Mouse (Mus musculus) subcutaneous adipose tissue, adult 2 months (tissue): ENCODE data around the gene Uqcr11. TPM values are rescaled to one million over a fixed set of nuclear protein-coding genes. Genes with fewer than 3 reads are reported as not detected.

Experiments used
- polyA plus RNA-seq: library from polyadenylated mRNA; depleted of rRNA; stranded (reverse); fragments of >200 nt; gene quantifications from 2 replicates; pipeline ENCODE4 v1.2.3, GENCODE M21; 2012; ENCODE audit warnings: low replicate concordance; rRNA removed

Gene Uqcr11
- polyA plus RNA-seq = 2,303 and 2,715 TPM in 2 replicates

DNA sequence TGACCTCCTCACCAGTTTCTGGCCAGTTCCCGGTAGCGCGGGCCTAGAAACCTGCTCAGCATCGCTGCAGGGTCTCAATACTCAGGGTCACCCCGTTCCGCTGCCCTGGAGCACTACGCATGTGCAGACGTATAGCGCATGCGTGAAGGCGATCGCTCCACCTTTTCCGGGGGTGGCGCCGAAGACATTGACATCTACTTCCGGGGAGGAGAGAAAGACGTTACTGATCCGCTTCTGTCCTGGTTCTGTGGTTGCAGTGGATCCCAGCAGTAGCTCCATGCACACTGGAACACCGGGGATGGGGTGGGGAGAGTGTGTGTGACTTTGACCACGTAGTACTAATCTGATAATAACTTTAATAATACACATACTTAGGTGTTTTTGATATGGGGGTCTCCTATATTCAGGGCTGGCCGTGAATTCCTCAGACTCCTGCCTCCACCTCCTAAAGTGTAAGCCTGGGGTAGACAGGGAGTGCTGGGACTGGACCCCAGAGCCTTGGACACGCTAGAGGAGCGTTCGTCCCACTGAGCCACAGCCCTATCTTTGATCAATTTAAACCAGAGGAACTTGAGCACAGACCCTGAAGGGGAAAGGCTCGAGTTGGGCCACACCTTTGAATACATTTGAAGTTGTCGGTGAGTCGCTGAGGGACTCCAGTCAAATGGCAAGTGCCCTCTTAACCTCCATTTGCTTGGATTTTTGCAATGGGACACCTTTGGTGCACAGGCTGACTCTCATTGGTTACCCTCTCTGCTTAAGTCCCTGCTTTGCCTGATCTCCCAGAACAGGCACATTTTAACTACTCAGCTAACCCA is at the start of gene Uqcr11:
Gene Uqcr11, minus strand, starts transcription at position 147 of the 818 bp plus-strand sequence.

DNA sequence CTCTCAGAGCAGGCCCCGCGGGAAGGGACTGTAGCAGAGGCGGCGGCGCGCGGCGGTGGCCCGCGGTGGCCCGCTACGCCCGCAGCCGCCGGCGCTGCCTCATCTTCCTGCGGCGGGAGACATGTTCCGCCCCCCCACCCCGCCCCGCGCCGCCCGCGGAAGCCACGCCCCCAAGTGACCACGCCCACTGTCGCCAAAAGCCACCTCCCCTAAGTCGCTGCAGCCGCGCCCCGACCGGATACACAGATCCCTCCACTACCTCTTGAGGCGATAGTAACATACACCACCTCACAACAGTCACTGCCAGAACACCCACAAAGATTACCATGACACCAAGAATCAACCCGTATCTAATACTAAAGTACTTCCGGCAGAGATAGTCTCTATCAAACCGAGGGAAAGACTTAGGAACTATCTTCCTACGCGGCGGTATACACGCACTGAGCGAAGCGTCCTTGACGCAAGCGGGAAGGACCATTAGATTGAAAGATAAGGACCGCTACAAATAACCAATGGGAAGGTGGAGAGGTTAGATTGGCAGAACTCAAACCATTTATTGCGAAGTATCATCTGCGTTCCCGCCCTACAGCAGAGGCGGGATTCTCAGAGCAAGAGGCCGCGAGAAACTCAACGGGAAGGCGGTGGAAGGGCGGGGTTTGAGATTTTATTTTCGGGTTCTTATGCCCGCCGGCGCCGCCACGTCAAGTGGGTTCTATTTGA is 27.0 kb upstream of the Uqcr11 start, which contains the start of gene Tcf3:
Gene Tcf3, minus strand, starts transcription at position 135 of the 720 bp plus-strand sequence.

DNA sequence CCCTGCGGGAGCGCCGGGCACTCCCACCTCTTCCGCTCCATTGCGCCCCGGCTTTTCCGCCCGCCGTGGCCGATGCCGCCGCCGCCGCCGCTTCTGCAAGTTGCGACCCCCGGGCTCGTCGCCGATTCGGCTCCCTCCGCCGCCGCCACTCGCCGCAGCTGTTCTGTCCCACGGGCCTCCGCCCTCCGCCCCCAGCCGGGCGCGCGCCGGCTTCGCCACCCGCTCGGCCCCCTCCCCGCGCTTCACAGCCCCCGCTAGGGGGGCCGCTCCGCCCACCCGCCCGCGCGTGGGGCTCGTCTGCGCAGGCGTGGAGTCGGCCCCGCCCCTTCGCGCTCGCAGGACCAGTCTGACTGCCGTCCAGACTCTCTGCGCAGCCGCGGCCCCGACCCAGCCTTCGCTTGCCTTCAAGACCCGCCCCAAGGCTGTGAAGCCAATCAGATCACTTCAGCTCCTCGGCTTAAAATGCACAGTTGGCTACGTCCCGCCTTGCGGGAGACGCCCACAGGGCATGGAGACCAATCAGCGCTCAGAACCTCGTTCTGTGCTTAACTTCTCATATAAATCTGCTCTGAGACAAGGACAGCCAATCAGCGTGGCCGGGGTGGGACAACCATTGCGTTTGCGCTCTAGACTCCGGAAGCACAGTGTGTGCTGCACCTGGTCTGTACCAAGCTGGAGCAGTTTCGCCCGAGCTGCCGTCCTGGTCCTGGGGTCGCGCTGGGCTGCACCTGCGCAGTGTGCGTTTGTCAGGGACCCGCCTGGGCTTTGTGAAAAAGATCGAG is 7.2 kb downstream of the Uqcr11 start, which contains the start of gene Mbd3:
Gene Mbd3, minus strand, starts transcription at position 360 of the 782 bp plus-strand sequence.

DNA sequence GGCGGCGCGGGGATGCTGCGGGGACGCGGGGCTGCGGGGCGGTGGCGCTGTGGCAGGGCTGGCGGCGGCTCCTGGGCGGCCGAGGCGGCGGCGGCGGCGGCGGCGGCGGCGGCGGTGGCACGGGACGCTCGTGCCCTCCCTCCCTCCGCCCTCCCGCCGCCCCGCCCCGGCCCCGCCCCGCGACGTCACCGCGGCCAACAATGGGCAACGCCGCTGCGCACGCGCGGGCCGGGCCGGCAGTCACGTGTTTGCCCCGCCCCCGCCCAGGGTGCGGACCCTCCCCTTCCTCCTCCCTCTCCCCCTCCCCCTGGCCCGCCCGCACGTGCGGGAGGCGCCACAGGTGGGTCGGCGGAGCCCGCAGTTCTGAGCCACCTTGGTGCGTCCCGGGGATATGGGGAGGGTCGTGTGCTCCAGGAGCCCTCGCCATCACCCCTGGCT is 19.1 kb downstream of the Uqcr11 start, which contains the start of gene Mex3d:
Gene Mex3d, minus strand, starts transcription at position 138 of the 438 bp plus-strand sequence.

GRCm38 (mm10) chr10:80356001-80356682 is 50.5 kb downstream of the Uqcr11 start, which contains the start of gene Plk5:
Gene Plk5 (plus strand): TSS chr10:80356459.

Other genes with a start within 250 kb of the Uqcr11 start
- 85.6 and 156 TPM in 2 replicates for gene Cirbp, start 240.8 kb downstream of the Uqcr11 start, polyA plus RNA-seq
- gene 1600002K03Rik, start 233.9 kb downstream of the Uqcr11 start, polyA plus RNA-seq = 11.8 and 12.1 TPM in 2 replicates
- 5.8 and 12.4 TPM in 2 replicates for gene Efna2, start 227.3 kb downstream of the Uqcr11 start, polyA plus RNA-seq
- gene Mum1, start 180.4 kb downstream of the Uqcr11 start, polyA plus RNA-seq = 61.9 and 62.4 TPM in 2 replicates
- gene Ndufs7, start 157.7 kb downstream of the Uqcr11 start, polyA plus RNA-seq = 414 and 611 TPM in 2 replicates
- 63.6 and 128 TPM in 2 replicates for gene Gamt, start 145.8 kb downstream of the Uqcr11 start, polyA plus RNA-seq
- gene Dazap1, start 145.3 kb downstream of the Uqcr11 start, polyA plus RNA-seq = 41.8 and 67.0 TPM in 2 replicates
- 1,097 and 1,999 TPM in 2 replicates for gene Rps15, start 114.4 kb downstream of the Uqcr11 start, polyA plus RNA-seq
- 1.6 and 3.1 TPM in 2 replicates for gene Apc2, start 110.9 kb downstream of the Uqcr11 start, polyA plus RNA-seq
- gene 2310011J03Rik, start 86.3 kb downstream of the Uqcr11 start, polyA plus RNA-seq = 63.1 and 73.9 TPM in 2 replicates
- 11.0 and 18.3 TPM in 2 replicates for gene Pcsk4, start 77.3 kb downstream of the Uqcr11 start, polyA plus RNA-seq
- 29.5 and 41.3 TPM in 2 replicates for gene Reep6, start 76.9 kb downstream of the Uqcr11 start, polyA plus RNA-seq
- 27.6 and 29.5 TPM in 2 replicates for gene Adamtsl5, start 58.4 kb downstream of the Uqcr11 start, polyA plus RNA-seq
- 0.12 TPM in 1 of 2 replicates, not detected in the other for gene Plk5, start 50.4 kb downstream of the Uqcr11 start, polyA plus RNA-seq
- gene Mex3d, start 19.2 kb downstream of the Uqcr11 start, polyA plus RNA-seq = 9.5 and 41.0 TPM in 2 replicates
- 145 and 199 TPM in 2 replicates for gene Mbd3, start 7.3 kb downstream of the Uqcr11 start, polyA plus RNA-seq
- 56.2 and 124 TPM in 2 replicates for gene Tcf3, start 26.8 kb upstream of the Uqcr11 start, polyA plus RNA-seq
- gene Onecut3, start 88.0 kb upstream of the Uqcr11 start, polyA plus RNA-seq = not detected in 2 replicates
- 0.03 and 0.06 TPM in 2 replicates for gene Atp8b3, start 132.3 kb upstream of the Uqcr11 start, polyA plus RNA-seq
- 36.1 and 53.1 TPM in 2 replicates for gene Rexo1, start 154.7 kb upstream of the Uqcr11 start, polyA plus RNA-seq
- gene Klf16, start 170.5 kb upstream of the Uqcr11 start, polyA plus RNA-seq = 13.1 and 28.3 TPM in 2 replicates
- gene Abhd17a, start 183.5 kb upstream of the Uqcr11 start, polyA plus RNA-seq = 199 and 204 TPM in 2 replicates
- gene Scamp4, start 196.0 kb upstream of the Uqcr11 start, polyA plus RNA-seq = 107 and 129 TPM in 2 replicates
- 9.4 and 12.8 TPM in 2 replicates for gene Adat3, start 196.1 kb upstream of the Uqcr11 start, polyA plus RNA-seq
- gene Gm49322, start 199.2 kb upstream of the Uqcr11 start, polyA plus RNA-seq = 1.6 and 3.7 TPM in 2 replicates
- 183 and 235 TPM in 2 replicates for gene Csnk1g2, start 216.0 kb upstream of the Uqcr11 start, polyA plus RNA-seq